Mouse (Mus musculus) T-helper 17 cell (primary cell): Measurements from ENCODE around the gene 1810010D01Rik.

ENCODE experiments used
- in situ Hi-C, 2 experiments: fragments of 300-600 bp; cut with MboI, MseI; formaldehyde crosslinking; loops; 1 replicate in 1 of 2; 2 replicates in 1 of 2; pipeline ENCODE4 v1.15.1; 2025; ENCODE audit warnings: high pct_unique_total_duplicates in 2 of 2

1810010D01Rik gene

GRCm38 (mm10) chr7:145176750-145177589 lies 30.9 kb downstream of the 1810010D01Rik start:
- in situ Hi-C loops = no loop called here

- in situ Hi-C loops = no loop called here
These were observed 34.4 kb downstream of the 1810010D01Rik start for GRCm38 (mm10) chr7:145173563-145173962.

- in situ Hi-C loops = no loop called here
These were observed 34.8 kb downstream of the 1810010D01Rik start for GRCm38 (mm10) chr7:145173116-145173515.

- in situ Hi-C loops = no loop called here
These were observed 38.2 kb downstream of the 1810010D01Rik start for GRCm38 (mm10) chr7:145169703-145170102.

- in situ Hi-C loops = no loop called here
These were observed 48.4 kb downstream of the 1810010D01Rik start for GRCm38 (mm10) chr7:145159283-145160240.
